Mouse (Mus musculus): ENCODE results near the gene Klc3. TPM values are rescaled to one million over a fixed set of nuclear protein-coding genes. Genes with fewer than 3 reads are reported as not detected.

Klc3 gene
- polyA plus RNA-seq, 1 experiment: 33.3 TPM

GRCm38 (mm10) chr7:19424051-19424450 lies 20.1 kb upstream of the Klc3 start:
- no peaks in the 10 kb centered on the region for H3K27me3 ChIP-seq (ENCODE audit: control insufficient read depth, insufficient read depth, low read length)
- H3K27ac ChIP-seq (ENCODE audit: control insufficient read depth, insufficient read depth, low read depth, low read length): no peak overlapping the region
- peaks cover 25% of the 10 kb centered on the region for H3K4me1 ChIP-seq (ENCODE audit: control insufficient read depth, insufficient read depth, low read length)
- no peak overlapping the region for H3K4me3 ChIP-seq (ENCODE audit: control insufficient read depth, low read depth, low read length)
- H3K36me3 ChIP-seq (ENCODE audit: control insufficient read depth, insufficient read depth, low read length): no peaks in the 10 kb centered on the region
- TF ChIP-seq POLR2A (IDR thresholded peaks at IDR 0.05; ENCODE audit: control insufficient read depth, low read depth, low read length) (no peak), CTCF (IDR thresholded peaks at IDR 0.05; ENCODE audit: control insufficient read depth, insufficient read depth, insufficient replicate concordance, low read depth, low read length) (no peak)

GRCm38 (mm10) chr7:19423083-19423482 lies 19.2 kb upstream of the Klc3 start:
- no peaks in the 10 kb centered on the region for H3K27me3 ChIP-seq (ENCODE audit: control insufficient read depth, insufficient read depth, low read length)
- H3K36me3 ChIP-seq (ENCODE audit: control insufficient read depth, insufficient read depth, low read length): no peaks in the 10 kb centered on the region
- no peak overlapping the region for H3K27ac ChIP-seq (ENCODE audit: control insufficient read depth, insufficient read depth, low read depth, low read length)
- no peak for TF ChIP-seq CTCF (IDR thresholded peaks at IDR 0.05; ENCODE audit: control insufficient read depth, insufficient read depth, insufficient replicate concordance, low read depth, low read length)
- no peak for TF ChIP-seq POLR2A (IDR thresholded peaks at IDR 0.05; ENCODE audit: control insufficient read depth, low read depth, low read length)
- H3K4me3 ChIP-seq (ENCODE audit: control insufficient read depth, low read depth, low read length): no peak overlapping the region
- peaks cover 25% of the 10 kb centered on the region for H3K4me1 ChIP-seq (ENCODE audit: control insufficient read depth, insufficient read depth, low read length)

- no peak for TF ChIP-seq POLR2A (IDR thresholded peaks at IDR 0.05; ENCODE audit: control insufficient read depth, low read depth, low read length)
- TF ChIP-seq CTCF (IDR thresholded peaks at IDR 0.05; ENCODE audit: control insufficient read depth, insufficient read depth, insufficient replicate concordance, low read depth, low read length): no peak
- H3K4me3 ChIP-seq (ENCODE audit: control insufficient read depth, low read depth, low read length): peak overlapping the region; percentile 36
Measured at GRCm38 (mm10) chr7:19420821-19421636, 17.1 kb upstream of the Klc3 start.

GRCm38 (mm10) chr7:19420121-19420520 lies 16.2 kb upstream of the Klc3 start:
- Histone ChIP-seq H3K4me3 (ENCODE audit: control insufficient read depth, low read depth, low read length) (no peak overlapping the region), H3K4me1 (ENCODE audit: control insufficient read depth, insufficient read depth, low read length) (peaks cover 21% of the 10 kb centered on the region), H3K36me3 (ENCODE audit: control insufficient read depth, insufficient read depth, low read length) (no peaks in the 10 kb centered on the region), H3K27me3 (ENCODE audit: control insufficient read depth, insufficient read depth, low read length) (0 out of 2 replicates have a peak, but pooled peaks cover 3% of the 10 kb centered on the region), H3K27ac (ENCODE audit: control insufficient read depth, insufficient read depth, low read depth, low read length) (no peak overlapping the region)
- TF ChIP-seq CTCF (IDR thresholded peaks at IDR 0.05; ENCODE audit: control insufficient read depth, insufficient read depth, insufficient replicate concordance, low read depth, low read length): no peak
- TF ChIP-seq POLR2A (IDR thresholded peaks at IDR 0.05; ENCODE audit: control insufficient read depth, low read depth, low read length): no peak

More at GRCm38 (mm10) chr7:19420821-19421636, 17.1 kb upstream of the Klc3 start:
- Histone ChIP-seq H3K4me1 (ENCODE audit: control insufficient read depth, insufficient read depth, low read length) (peaks cover 22% of the 10 kb centered on the region), H3K36me3 (ENCODE audit: control insufficient read depth, insufficient read depth, low read length) (no peaks in the 10 kb centered on the region), H3K27me3 (ENCODE audit: control insufficient read depth, insufficient read depth, low read length) (0 out of 2 replicates have a peak, but pooled peaks cover 3% of the 10 kb centered on the region), H3K27ac (ENCODE audit: control insufficient read depth, insufficient read depth, low read depth, low read length) (no peak overlapping the region)

GRCm38 (mm10) chr7:19416590-19416989 lies 12.7 kb upstream of the Klc3 start:
- Histone ChIP-seq H3K36me3 (ENCODE audit: control insufficient read depth, insufficient read depth, low read length) (no peaks in the 10 kb centered on the region), H3K4me3 (ENCODE audit: control insufficient read depth, low read depth, low read length) (no peak overlapping the region), H3K27ac (ENCODE audit: control insufficient read depth, insufficient read depth, low read depth, low read length) (no peak overlapping the region), H3K27me3 (ENCODE audit: control insufficient read depth, insufficient read depth, low read length) (0 out of 2 replicates have a peak, but pooled peaks cover 3% of the 10 kb centered on the region), H3K4me1 (ENCODE audit: control insufficient read depth, insufficient read depth, low read length) (peaks cover 28% of the 10 kb centered on the region)
- TF ChIP-seq POLR2A (IDR thresholded peaks at IDR 0.05; ENCODE audit: control insufficient read depth, low read depth, low read length) (no peak), CTCF (IDR thresholded peaks at IDR 0.05; ENCODE audit: control insufficient read depth, insufficient read depth, insufficient replicate concordance, low read depth, low read length) (no peak)

GRCm38 (mm10) chr7:19413525-19413924 lies 9.6 kb upstream of the Klc3 start:
- TF ChIP-seq POLR2A (IDR thresholded peaks at IDR 0.05; ENCODE audit: control insufficient read depth, low read depth, low read length): no peak
- TF ChIP-seq CTCF (IDR thresholded peaks at IDR 0.05; ENCODE audit: control insufficient read depth, insufficient read depth, insufficient replicate concordance, low read depth, low read length): no peak
- H3K36me3 ChIP-seq (ENCODE audit: control insufficient read depth, insufficient read depth, low read length): no peaks in the 10 kb centered on the region
- H3K27ac ChIP-seq (ENCODE audit: control insufficient read depth, insufficient read depth, low read depth, low read length): no peak overlapping the region
- 0 out of 2 replicates have a peak, but pooled peaks cover 3% of the 10 kb centered on the region for H3K27me3 ChIP-seq (ENCODE audit: control insufficient read depth, insufficient read depth, low read length)
- H3K4me3 ChIP-seq (ENCODE audit: control insufficient read depth, low read depth, low read length): no peak overlapping the region
- H3K4me1 ChIP-seq (ENCODE audit: control insufficient read depth, insufficient read depth, low read length): peaks cover 22% of the 10 kb centered on the region

GRCm38 (mm10) chr7:19411783-19412182 lies 7.9 kb upstream of the Klc3 start:
- TF ChIP-seq CTCF (IDR thresholded peaks at IDR 0.05; ENCODE audit: control insufficient read depth, insufficient read depth, insufficient replicate concordance, low read depth, low read length) (no peak), POLR2A (IDR thresholded peaks at IDR 0.05; ENCODE audit: control insufficient read depth, low read depth, low read length) (no peak)
- H3K27me3 ChIP-seq (ENCODE audit: control insufficient read depth, insufficient read depth, low read length): 0 out of 2 replicates have a peak, but pooled peaks cover 3% of the 10 kb centered on the region
- H3K27ac ChIP-seq (ENCODE audit: control insufficient read depth, insufficient read depth, low read depth, low read length): no peak overlapping the region
- H3K4me1 ChIP-seq (ENCODE audit: control insufficient read depth, insufficient read depth, low read length): peaks cover 17% of the 10 kb centered on the region
- H3K36me3 ChIP-seq (ENCODE audit: control insufficient read depth, insufficient read depth, low read length): no peaks in the 10 kb centered on the region
- H3K4me3 ChIP-seq (ENCODE audit: control insufficient read depth, low read depth, low read length): no peak overlapping the region
